Mouse (Mus musculus) adrenal gland, adult (tissue): ENCODE data around the gene C130032M10Rik.
"Not testable (repeated sequence)": the region's sequence is repeated elsewhere in the genome, so short reads cannot be mapped to it uniquely, and the experiment has no call there.

Experiments
- DNase-seq, 2 experiments: peaks; one replicate each; pipeline ENCODE4 v3.0.0; 2022 to 2023; ENCODE audit warnings: low spot score in 1 of 2; ENCODE audit not compliant: inconsistent age in 2 of 2

Gene C130032M10Rik

DNA sequence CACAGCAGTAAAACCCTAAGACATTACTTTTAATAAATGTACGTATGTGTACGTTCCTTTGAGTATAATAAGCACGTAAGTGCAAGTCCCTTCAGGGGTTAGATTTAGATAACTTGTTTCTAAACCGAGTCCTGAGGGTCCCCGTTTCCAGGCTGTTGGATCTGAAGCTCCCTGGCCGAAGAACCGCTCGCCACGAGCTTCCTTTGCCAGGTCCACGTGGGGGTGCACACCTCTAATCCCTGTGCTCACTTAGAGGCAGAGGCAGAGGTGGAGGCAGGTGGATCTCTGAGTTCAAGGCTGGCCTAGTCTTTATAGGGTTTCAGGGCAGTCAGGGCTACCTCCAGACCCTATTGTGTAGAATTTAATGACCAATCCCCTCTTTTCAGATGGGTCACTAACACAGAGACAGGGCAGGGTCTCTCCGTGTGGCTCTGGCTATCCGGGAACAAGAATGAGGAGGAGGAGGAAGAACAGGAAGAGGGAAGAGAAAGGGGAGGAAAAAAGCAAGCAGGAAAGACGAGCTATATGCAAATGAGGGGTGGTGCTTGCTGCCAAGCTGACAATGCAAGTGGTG is 2.5 kb downstream of the C130032M10Rik start:
- DNase-seq, result no peak

DNA sequence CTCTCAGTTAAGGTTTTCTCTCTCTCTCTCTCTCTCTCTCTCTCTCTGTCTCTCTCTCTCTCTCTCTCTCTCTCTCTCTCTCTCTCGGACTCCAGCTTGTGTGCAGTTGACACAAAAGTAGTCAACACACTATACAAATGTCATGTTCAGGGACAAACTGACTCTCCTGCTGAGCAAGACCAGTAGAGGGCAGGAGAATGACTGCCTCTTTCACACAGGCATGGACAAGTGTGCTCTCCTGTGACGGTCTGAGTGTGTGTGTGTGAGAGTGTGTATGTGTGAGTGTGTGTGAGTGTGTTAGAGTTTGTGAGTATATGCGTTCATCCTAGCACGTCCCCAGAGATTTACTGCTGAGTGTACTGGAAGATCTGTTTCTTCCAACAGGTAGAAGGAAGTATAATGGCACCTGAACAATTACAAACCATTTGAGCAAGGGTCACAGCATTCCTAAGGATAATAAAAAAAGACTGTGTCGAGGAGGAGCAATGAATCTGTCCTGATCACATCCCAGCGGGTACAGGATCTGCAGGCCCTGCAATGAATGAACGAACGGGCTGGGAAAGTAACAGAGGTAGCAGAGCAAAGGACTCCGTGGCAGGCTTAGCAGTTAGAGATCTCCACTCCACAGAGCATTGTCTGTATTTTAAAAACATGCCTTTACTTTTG is 3.4 kb downstream of the C130032M10Rik start:
- DNase-seq, result no peak

- not testable (repeated sequence) for DNase-seq
These were observed 5.0 kb downstream of the C130032M10Rik start for GRCm38 (mm10) chr9:114520529-114520928.

DNA sequence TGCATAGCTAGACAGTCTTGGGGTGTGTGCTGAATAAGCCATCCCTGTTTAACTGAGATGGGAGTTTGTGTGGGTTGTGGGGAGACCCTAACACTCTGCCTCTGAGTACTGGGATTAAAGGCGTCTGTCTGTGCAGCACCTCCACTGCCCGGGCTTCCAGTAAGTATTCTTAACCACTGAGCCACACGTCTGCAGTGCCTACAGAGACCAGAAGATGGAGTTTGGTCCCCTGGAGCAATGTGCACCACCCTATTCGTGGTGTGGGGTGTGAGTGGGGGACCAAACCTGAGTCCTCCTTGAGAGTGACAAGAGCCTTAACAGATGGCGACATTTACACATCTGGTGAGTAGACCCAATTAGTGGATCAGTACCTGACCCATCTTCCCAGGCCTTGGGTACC is 6.5 kb downstream of the C130032M10Rik start:
- DNase-seq, result no peak

- no peak for DNase-seq
These were observed 7.0 kb downstream of the C130032M10Rik start for GRCm38 (mm10) chr9:114522501-114522900.

DNA sequence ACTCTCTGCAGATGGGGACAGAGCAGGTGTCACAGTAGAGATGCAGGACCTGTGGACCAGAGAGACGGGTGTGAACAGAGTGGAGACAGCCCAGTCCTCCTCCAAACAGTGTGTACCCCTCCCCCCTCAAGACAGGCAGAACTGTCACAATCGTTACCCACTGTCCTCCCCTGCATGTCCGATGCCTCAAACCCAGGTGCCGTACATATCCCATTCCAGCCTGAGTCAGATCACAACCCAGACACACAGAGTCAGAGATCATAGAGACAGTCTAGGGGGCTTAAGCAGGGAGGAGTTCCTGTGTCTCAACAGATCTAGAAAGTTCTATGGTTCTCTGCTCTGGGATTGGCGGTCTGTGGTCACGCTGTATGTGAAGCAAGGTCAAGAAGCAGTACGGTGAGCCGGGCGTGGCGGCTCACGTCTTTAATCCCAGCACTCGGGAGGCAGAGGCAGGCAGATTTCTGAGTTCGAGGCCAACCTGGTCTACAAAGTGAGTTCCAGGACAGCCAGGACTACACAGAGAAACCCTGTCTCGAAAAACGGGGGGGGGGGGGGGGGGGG is 9.7 kb downstream of the C130032M10Rik start:
- no peak for DNase-seq

DNA sequence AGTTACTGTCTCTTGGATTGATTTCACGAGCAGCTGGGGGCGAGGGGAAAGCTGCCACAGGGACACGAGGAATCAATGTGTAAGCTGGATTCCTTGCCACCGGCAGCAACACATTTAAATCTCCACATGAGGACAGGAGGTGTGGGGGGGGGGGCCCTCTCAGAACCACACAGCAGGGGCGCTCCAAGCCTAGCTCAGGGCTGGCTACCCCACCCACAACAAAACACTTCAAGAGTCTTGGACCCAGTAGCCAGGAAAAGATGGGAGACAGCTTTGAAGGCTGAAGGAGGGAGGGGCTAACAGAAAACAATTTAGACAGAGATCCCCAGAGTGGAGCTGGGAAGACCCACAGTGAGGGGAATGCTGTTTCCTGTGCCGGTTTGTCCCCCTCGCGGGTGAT is 10.4 kb downstream of the C130032M10Rik start:
- DNase-seq, result no peak

GRCm38 (mm10) chr9:114526581-114526980 is 11.1 kb downstream of the C130032M10Rik start:
- no peak for DNase-seq

DNA sequence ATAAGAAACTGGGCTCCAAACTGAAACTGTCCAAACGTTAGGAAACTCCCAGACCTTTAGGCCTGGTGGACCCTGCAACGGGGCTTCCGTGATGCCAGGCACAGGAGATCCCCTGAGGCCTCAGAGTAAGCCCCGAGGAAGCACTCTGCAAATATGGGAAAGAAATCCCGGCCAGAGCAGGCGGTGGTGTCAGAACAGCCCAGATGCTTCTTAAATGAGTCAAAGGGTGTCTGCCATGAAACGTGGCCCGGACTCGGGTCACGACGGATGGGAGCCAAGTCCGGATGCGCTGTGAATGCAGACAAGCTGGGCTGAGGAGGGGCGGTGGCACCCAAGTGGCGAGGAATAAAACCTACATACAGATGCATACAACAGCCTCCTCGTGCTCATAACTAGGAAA is 11.6 kb downstream of the C130032M10Rik start:
- peak; percentile 55 to 70 for DNase-seq

DNA sequence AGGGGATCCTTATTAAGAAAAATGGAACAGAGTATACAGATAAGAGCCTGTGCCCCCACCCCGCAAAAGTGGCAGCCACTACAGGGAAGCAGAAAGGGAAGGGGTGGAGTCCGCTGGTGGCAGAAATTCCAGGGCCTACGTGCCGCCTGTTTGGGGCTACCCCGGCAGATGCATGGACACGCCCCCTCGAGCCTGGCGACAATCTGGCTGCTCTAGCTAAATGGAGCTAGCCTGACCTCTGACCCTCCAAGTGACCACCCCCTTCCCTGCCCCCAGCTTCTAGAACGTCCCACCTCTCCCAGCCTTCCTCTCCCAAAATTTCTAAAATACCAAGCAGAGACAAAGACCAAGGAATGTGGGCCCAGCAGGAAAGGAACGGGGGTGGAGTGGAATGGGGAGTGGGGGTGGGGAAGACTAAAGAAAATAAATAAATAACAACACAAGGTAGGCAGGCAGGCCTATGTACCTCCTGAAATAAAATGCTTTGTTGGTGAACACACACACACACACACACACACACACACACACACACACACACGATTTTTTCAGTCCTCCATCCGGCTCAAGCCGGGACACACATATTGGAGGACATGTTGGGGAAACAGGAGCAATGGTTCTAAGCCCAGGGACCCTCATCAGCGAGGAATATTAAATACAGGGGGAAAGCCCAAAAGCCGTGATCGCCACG is 12.6 kb downstream of the C130032M10Rik start:
- DNase-seq, result peak; percentile 17 to 26

DNA sequence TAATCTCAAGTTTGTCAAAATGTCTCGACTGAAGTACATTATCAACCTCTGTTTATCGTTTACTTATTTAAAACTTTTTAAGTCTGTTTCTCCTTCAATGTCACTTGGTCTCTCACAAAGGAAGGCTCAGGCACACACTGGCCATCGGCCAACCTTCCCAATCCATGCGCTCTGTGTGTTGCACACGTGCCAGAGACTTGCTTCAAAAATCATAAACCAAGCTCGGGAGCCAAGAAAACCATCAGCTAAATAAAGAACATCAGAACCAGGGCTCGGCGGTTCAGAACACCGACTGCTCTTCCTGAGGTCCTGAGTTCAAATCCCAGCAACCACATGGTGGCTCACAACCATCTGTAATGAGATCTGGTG is 13.2 kb downstream of the C130032M10Rik start:
- no peak for DNase-seq

- no peak for DNase-seq
These were observed 15.8 kb downstream of the C130032M10Rik start for GRCm38 (mm10) chr9:114531276-114531675.

DNA sequence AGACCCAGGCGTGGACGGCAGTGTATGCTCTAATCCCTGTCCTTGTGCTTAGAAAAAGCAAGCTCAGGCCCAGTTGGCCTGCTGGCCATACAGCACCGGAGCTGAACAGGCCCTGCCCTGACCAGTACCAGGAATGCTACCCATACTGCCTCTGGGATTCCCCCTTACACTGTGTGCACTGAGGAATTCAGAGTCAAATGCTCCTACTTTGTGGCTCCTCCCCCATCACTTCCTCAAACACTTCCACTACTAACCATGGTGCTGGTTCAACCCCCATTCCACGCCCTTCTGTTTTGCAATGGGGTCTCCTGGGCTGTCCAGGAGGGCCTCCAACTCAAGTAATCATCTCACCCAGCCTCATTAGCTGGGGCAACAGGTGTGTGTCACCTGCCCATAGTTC is 18.4 kb downstream of the C130032M10Rik start:
- DNase-seq, result no peak

DNA sequence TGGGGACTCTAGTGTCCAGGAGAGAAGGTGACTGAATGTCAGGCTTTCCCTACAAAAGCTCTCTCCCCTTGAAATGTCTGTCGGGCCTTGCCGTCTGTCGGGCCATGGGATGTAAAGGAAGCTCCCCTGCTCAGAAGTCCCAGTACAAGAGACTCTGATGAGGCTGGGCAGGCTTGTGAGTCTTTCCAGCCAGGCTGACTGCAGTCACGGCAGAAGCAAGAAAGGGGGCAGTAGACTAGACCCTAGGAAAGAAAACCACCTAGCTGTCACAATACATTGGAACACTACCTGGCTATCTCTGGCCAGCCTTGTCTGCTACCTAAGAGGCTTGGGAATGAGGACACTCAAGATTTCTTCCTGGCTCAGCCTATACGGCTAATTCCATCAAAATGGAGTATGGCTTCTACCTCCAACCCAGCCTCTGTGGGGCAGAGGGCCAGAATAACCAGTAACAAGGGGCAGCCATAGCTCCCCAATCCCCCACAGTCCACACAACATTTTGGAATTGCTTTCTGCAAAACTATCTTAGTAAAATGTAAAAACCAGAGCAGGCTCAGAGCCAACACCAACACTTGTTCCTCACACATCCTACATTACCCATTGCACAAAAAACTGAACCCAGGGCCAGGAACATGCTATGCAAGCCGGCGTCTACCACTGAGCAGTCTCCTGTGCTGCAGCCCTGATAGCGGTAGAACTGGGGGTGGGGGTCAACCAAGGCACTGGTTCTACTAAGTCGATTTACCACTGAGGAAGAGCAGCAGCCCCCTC is 19.4 kb downstream of the C130032M10Rik start:
- DNase-seq, result no peak

GRCm38 (mm10) chr9:114536628-114537027 is 21.1 kb downstream of the C130032M10Rik start:
- no peak for DNase-seq

DNA sequence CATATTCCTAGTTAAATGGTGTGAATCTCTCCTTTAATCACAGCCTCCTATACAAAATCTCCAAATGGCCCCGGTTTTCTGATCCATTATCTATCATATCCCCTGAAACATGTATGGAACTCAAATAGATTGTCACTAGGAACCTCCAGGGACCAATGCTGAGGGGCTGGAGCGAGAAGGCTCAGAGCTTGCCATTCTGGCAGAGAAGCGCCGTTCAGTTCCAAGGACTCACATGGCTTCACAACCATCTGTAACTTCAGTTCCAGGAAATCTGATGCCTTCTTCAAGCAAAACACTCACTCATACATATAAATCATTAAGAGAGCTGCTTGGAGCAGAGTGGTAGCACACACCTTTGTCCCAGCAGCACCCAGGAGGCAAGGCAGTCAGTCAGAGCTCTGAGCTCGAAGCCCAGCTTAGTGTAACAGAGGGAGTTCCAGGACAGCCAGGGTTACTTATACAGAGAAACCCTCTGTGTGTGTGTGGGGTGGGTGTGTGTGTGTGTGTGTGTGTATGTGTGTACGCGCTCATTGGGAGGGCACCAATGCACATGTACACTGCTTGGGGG is 23.6 kb downstream of the C130032M10Rik start:
- DNase-seq, result peak in 1 of 2 experiments; percentile 26

DNA sequence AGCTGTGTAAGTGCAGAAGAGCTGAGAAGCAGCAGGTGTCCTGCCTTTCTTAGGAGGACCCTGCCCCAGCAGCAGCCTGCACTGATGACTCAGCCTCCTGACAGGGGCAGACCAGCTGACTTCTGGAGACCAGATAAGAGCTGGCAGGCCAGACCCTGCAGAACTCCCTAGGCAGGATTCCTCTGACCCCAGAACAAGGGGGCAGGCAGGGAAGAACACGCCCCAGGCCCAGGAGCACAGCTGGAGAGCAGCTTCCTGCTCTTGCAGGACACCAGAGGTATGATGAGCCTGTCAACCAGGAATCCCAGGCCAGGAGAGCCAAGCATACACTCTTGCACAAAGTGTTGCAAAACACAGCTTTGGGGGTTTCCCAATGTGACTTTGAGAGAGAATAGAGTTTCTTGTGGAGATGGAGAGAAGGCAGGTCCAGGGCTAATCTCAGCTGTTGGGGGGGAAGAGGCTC is 25.8 kb downstream of the C130032M10Rik start:
- peak; percentile 8 to 27 for DNase-seq

DNA sequence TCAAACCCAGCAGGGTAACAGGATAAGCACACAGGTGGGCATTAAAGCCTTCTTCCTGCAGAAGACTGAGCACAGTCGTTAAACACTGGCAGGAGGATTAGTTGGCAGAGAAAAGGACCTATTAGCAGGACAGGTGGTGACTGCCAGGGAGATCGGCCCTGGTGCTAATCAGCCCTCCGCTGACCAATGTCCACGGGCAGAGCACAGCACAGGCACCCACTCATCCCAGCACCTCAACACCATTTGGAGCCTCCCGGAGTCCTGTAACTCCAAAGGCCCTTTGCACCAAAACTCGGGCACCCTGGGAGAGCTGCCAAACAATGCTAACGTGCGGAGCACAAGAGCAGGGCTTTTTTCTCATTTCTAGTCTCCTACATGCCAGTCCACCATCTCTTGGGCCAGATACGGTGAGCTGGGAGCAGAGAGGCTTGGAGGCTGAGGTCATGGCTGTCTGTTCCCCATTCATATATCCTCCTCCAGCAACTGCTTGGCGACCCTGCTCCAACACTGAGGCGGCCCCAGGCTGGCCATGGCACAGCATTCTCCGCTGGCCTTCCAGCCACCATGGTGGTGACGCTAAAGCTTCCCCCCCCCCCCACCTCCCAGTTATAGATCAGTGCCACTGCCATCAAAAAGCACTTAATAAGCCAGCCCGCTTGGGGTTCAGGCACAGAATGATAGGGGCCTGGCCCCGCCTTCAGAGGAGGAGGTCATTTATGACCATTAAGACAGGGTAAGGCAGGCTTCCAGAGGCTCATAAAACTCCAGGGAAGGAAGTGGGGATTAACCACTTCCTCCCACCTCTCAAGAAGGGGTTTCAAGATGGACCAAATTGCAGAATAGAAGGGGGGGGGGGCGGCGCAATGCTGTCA is 28.6 kb downstream of the C130032M10Rik start:
- DNase-seq, result no peak

GRCm38 (mm10) chr9:114544754-114545393 is 29.4 kb downstream of the C130032M10Rik start:
- no peak for DNase-seq
